Mouse (Mus musculus) forebrain, embryonic 11.5 days (tissue): ENCODE data around the gene Cyp4f15. TPM values are rescaled to one million over a fixed set of nuclear protein-coding genes. Genes with fewer than 3 reads are reported as not detected.
"Not testable (repeated sequence)": the region's sequence is repeated elsewhere in the genome, so short reads cannot be mapped to it uniquely, and the experiment has no call there.

Experiments
- ATAC-seq: fragments of 200-750 bp; cut with Nextera tagmentation; replicated peaks from 2 replicates; pipeline ENCODE4 v1.8.0; 2017; ENCODE audit warnings: moderate TSS enrichment; ENCODE audit not compliant: low FRiP score
- DNase-seq: peaks from one replicate; pipeline ENCODE4 v3.0.0-alpha.2; 2017; ENCODE audit warnings: low spot score
- H3K27ac ChIP-seq: fragments of 300-500 bp; sonication (generic); 2 replicates; pipeline ENCODE4 v1.5.1; 2014; ENCODE audit warnings: low read depth, low read length
- H3K27me3 ChIP-seq: fragments of 300-500 bp; sonication (generic); 2 replicates; pipeline ENCODE4 v1.6.1; 2014; ENCODE audit warnings: mild to moderate bottlenecking, low read length, mixed read lengths; ENCODE audit not compliant: control insufficient read depth, insufficient read depth
- H3K36me3 ChIP-seq: fragments of 300-500 bp; sonication (generic); 2 replicates; pipeline ENCODE4 v1.6.1; 2014; ENCODE audit warnings: mild to moderate bottlenecking, low read length, moderate library complexity, mixed read lengths; ENCODE audit not compliant: control insufficient read depth, insufficient read depth
- H3K4me1 ChIP-seq: fragments of 300-500 bp; sonication (generic); replicated peaks from 2 replicates; pipeline ENCODE4 v1.6.1; 2014; ENCODE audit warnings: low read length, mixed read lengths; ENCODE audit not compliant: control insufficient read depth, insufficient read depth
- H3K4me2 ChIP-seq: fragments of 300-500 bp; sonication (generic); 2 replicates; pipeline ENCODE4 v1.6.1; 2014; ENCODE audit warnings: low read depth, mild to moderate bottlenecking, low read length, moderate library complexity, mixed read lengths; ENCODE audit not compliant: severe bottlenecking
- H3K4me3 ChIP-seq: fragments of 300-500 bp; sonication (generic); 2 replicates; pipeline ENCODE4 v1.5.1; 2014; ENCODE audit warnings: low read depth, low read length
- H3K9ac ChIP-seq: fragments of 300-500 bp; sonication (generic); 2 replicates; pipeline ENCODE4 v1.6.1; 2014; ENCODE audit warnings: low read length
- H3K9me3 ChIP-seq: fragments of 300-500 bp; sonication (generic); 2 replicates; pipeline ENCODE4 v1.6.1; 2016; ENCODE audit warnings: low read length, mixed read lengths; ENCODE audit not compliant: control insufficient read depth
- WGBS: fragments of 180-500 bp; shearing (Covaris S2); extraction: QIAGEN DNeasy Blood & Tissue Kit; methylation state at CpG from one replicate; pipeline ENCODE4 v1.1.7; 2014; 5-methylcytosine and 5-hydroxymethylcytosine counted together
- polyA plus RNA-seq: library from polyadenylated mRNA; unstranded; fragments of >200 nt; fragmentation: Nextera tagmentation; extraction: Ambion mirVana; gene quantifications from 2 replicates; pipeline ENCODE4 v1.2.1, GENCODE M21; 2014

Cyp4f15 gene
- polyA plus RNA-seq, 1 experiment from 2014 or later: 1.1 TPM

DNA sequence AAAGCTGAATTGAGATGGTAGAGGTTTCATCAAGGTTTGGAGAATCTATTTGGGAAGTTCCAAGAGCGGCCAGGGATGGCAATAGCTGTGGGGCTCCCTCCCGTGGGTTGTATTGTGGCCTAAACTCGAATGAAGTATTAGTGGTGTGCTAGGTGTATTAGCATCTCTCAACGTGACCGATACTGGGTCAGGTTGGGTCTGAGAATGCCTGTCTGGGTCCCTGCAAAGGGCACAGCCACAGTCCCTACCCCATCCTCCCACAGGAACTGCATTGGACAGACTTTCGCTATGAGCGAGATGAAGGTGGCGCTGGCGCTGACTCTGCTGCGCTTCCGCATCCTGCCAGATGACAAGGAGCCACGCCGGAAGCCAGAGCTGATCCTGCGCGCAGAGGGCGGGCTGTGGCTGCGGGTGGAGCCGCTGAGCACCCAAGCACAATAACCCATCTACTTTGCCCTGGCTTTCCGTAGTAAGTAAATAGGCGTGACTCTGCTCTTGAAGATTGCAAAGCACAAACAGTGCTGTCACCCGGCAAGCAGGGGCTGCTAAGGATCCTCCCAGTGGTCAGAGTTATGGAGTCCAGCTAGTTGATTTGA is 9.3 kb upstream of the Cyp4f15 start:
- H3K9me3 ChIP-seq: no peaks in the 10 kb centered on the region
- H3K36me3 ChIP-seq: no peaks in the 10 kb centered on the region
- H3K9ac ChIP-seq: no peak overlapping the region; the same call in 1 of the 2 replicates
- ATAC-seq: no peak
- H3K4me3 ChIP-seq: no peak overlapping the region
- 49% methylated on average over 21 of the region's 21 CpGs for WGBS
- H3K4me2 ChIP-seq: no peak overlapping the region
- no peaks in the 10 kb centered on the region for H3K27me3 ChIP-seq
- peak; percentile 57 for DNase-seq
- no peak overlapping the region for H3K27ac ChIP-seq
- no peaks in the 10 kb centered on the region for H3K4me1 ChIP-seq

DNA sequence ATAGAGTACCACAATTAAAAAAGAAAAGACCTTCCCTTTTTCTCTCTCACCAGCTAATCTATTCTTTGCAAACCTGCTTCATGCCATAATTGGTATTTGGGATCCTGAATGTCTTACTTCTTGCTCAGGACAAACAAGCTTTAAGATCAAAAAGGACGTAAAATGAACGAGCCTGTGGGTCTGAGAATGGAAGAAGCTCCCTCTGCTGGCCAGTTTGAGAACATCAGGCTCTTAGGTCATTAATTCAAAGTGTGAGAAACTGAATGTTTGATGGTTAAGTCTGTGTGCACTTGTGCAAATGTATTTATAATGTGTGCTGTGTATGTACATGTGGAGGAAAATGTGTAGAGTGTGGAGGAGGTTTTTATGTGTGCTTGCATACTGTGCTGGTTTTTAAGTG is 5.0 kb upstream of the Cyp4f15 start:
- no peaks in the 10 kb centered on the region for H3K27me3 ChIP-seq
- 28% methylated on average over 2 of the region's 2 CpGs for WGBS
- 0 out of 2 replicates have a peak, but pooled peaks cover 1% of the 10 kb centered on the region for H3K4me1 ChIP-seq

GRCm38 (mm10) chr17:32686722-32687121 is 1.3 kb downstream of the Cyp4f15 start:
- Histone ChIP-seq H3K27ac (no peak overlapping the region), H3K4me3 (no peak overlapping the region), H3K4me2 (no peak overlapping the region), H3K9ac (no peak overlapping the region), H3K9me3 (no peaks in the 10 kb centered on the region), H3K4me1 (0 out of 2 replicates have a peak, but pooled peaks cover 1% of the 10 kb centered on the region), H3K27me3 (no peaks in the 10 kb centered on the region), H3K36me3 (no peaks in the 10 kb centered on the region)
- WGBS: 93% methylated on average over 5 of the region's 5 CpGs
- DNase-seq (no peak), ATAC-seq (no peak)

More for the DNA sequence above, 5.0 kb upstream of the Cyp4f15 start:
- no peaks in the 10 kb centered on the region for H3K36me3 ChIP-seq
- ATAC-seq: no peak
- H3K9ac ChIP-seq: no peak overlapping the region
- no peak overlapping the region for H3K4me3 ChIP-seq
- no peaks in the 10 kb centered on the region for H3K9me3 ChIP-seq
- no peak for DNase-seq
- no peak overlapping the region for H3K4me2 ChIP-seq
- H3K27ac ChIP-seq: no peak overlapping the region

DNA sequence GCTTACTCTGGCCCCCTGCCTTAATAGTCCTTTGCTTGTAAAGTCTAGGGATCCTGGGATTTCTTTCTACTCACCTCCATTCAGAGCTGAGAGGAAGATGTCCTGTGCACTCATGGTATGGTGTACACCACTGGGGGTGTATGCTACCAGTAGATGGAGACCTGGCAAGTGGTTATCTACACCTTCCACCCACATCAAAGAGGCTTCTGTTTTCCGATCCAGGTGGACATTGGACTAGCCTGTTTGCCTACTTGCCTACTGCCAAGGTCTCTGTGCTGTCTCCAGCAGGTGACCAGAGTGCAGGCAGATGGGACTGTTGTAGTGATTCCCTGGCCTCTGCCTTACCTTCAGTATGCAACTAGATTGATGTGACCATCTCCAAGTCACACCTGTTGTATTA is 5.5 kb downstream of the Cyp4f15 start:
- no peaks in the 10 kb centered on the region for H3K9me3 ChIP-seq
- no peak overlapping the region for H3K27ac ChIP-seq
- ATAC-seq (no peak), DNase-seq (no peak)
- H3K4me3 ChIP-seq: no peak overlapping the region
- no peaks in the 10 kb centered on the region for H3K36me3 ChIP-seq
- 88% methylated on average over 1 of the region's 1 CpGs for WGBS
- no peak overlapping the region for H3K4me2 ChIP-seq
- no peaks in the 10 kb centered on the region for H3K4me1 ChIP-seq
- H3K27me3 ChIP-seq: no peaks in the 10 kb centered on the region
- H3K9ac ChIP-seq: no peak overlapping the region

GRCm38 (mm10) chr17:32702826-32703225 is 17.4 kb downstream of the Cyp4f15 start:
- Histone ChIP-seq H3K4me2 (no peak overlapping the region), H3K4me3 (no peak overlapping the region), H3K4me1 (no peaks in the 10 kb centered on the region), H3K27ac (no peak overlapping the region), H3K9me3 (no peaks in the 10 kb centered on the region), H3K27me3 (no peaks in the 10 kb centered on the region), H3K9ac (no peak overlapping the region), H3K36me3 (no peaks in the 10 kb centered on the region)
- peak; percentile 58 for DNase-seq
- WGBS: 49% methylated on average over 22 of the region's 22 CpGs
- no peak for ATAC-seq

DNA sequence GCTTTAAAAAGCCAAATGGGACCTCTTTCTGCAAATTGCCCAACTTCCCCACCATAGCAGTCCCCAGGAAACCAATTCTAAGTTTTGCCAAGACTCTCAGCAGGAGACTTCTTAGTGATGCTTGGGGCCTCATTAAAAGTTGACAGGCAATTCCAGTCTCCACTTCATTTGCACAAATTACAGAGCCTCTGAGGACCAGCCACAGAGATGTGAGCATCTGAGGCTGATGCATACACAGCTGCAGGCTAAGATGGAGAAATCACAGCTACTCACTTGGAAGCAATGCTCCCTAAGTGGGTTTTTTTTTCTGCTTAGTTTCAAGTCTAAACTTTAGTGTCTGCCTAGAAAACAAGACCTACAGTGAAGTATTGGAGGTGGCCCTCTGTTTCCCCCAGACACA is 25.1 kb downstream of the Cyp4f15 start:
- not testable (repeated sequence) for H3K4me1 ChIP-seq, H3K4me2 ChIP-seq, H3K9ac ChIP-seq, H3K36me3 ChIP-seq, DNase-seq, H3K27me3 ChIP-seq, ATAC-seq, H3K27ac ChIP-seq, H3K9me3 ChIP-seq, H3K4me3 ChIP-seq

DNA sequence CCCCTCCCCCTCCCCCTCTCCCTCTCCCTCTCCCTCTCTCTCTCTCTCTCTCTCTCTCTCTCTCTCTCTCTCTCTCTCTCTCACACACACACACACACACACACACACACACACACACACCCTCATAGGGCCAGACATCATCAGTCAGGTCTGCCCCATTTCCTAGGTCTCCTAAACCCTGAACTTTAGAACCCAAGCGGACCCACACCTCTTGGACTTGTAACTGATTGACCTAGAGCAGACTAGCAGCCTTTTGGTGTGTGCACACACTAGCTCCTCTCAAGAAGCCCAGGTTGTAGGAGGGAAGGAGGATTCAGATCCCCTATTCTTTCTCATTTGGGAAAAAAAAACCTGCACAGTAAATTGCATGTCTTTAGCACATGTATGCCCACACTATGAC is 36.7 kb downstream of the Cyp4f15 start:
- not testable (repeated sequence) for H3K9me3 ChIP-seq, H3K36me3 ChIP-seq, H3K4me1 ChIP-seq, H3K27me3 ChIP-seq, DNase-seq, H3K27ac ChIP-seq, ATAC-seq, H3K4me3 ChIP-seq, H3K4me2 ChIP-seq, H3K9ac ChIP-seq
- WGBS: 85% methylated on average over 1 of the region's 1 CpGs

DNA sequence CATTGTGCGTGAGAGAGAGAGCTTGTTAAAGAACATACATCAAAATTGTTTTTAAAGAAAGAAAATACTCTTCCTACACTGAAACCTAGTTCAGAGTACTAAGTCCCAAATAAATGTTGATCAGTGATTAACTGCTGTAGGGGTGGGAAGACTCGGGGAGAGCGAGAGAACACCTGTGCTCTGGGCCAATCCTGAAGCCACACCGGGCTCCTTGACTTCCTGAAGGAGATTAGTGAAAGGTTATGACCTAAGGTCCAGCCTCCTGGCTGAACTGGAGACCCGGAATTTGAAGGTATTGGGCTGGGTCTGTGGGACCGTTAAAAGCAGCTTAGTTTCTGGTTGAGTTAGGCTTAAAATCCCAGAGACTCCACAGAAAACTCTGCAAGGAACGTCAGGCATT is 37.3 kb downstream of the Cyp4f15 start:
- 70% methylated on average over 7 of the region's 7 CpGs for WGBS
- H3K4me2 ChIP-seq: no peak overlapping the region
- no peak for ATAC-seq

GRCm38 (mm10) chr17:32726360-32726759 is 40.9 kb downstream of the Cyp4f15 start:
- not testable (repeated sequence) for ATAC-seq, H3K27ac ChIP-seq, H3K4me3 ChIP-seq, H3K27me3 ChIP-seq, H3K4me1 ChIP-seq, H3K9ac ChIP-seq, H3K36me3 ChIP-seq, H3K4me2 ChIP-seq, H3K9me3 ChIP-seq, DNase-seq

More for the DNA sequence above, 37.3 kb downstream of the Cyp4f15 start:
- no peak for DNase-seq
- H3K36me3 ChIP-seq: no peaks in the 10 kb centered on the region
- H3K27me3 ChIP-seq: no peaks in the 10 kb centered on the region
- no peaks in the 10 kb centered on the region for H3K4me1 ChIP-seq
- no peak overlapping the region for H3K4me3 ChIP-seq
- H3K27ac ChIP-seq: no peak overlapping the region
- no peaks in the 10 kb centered on the region; the same call in 1 of the 2 replicates for H3K9me3 ChIP-seq
- no peak overlapping the region for H3K9ac ChIP-seq
